Mouse (Mus musculus): ENCODE measurements around the gene Slc2a1.

DNA sequence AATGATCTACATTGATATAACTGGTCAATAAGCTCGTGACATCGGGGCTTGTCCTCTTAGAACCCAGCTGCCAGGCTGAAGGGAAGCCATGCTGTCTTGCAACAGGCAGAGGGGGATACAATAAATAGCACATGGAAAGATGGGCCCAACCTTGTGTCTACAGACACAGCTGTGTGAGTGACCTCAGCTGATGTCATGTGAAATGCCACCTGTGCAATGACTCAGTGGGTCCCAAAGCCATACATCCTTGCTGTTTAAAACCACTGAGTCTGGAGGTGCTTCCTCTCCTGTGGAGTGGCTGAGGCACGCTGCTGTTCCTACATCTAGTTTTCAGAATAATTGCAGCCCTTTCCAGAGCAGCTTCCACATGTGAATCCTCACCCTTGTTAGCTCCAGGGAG, 7.1 kb upstream of the Slc2a1 start:
- TF ChIP-seq CTCF (IDR thresholded peaks at IDR 0.05; ENCODE audit: control insufficient read depth, insufficient read depth, insufficient read length) (no peak), CEBPB (IDR thresholded peaks at IDR 0.05; ENCODE audit: low read depth) (no peak), MAX (IDR thresholded peaks at IDR 0.05) (peak; percentile 80), MYOG (IDR thresholded peaks at IDR 0.05; ENCODE audit: control insufficient read depth, extremely low read depth, insufficient read length) (no peak), MYOD1 (IDR thresholded peaks at IDR 0.05; ENCODE audit: control insufficient read depth, insufficient read length, low read depth) (peak; percentile 97), FOSL1 (IDR thresholded peaks at IDR 0.05; ENCODE audit: insufficient read depth, low read length, poor library complexity, severe bottlenecking) (no peak)

Data from C2C12 (cell line).